Mouse (Mus musculus) right cerebral cortex, postnatal 10 days (tissue): Measurements from ENCODE around the gene Syt9.
"Not testable (repeated sequence)": the region's sequence is repeated elsewhere in the genome, so short reads cannot be mapped to it uniquely, and the experiment has no call there.

Experiments used
- DNase-seq, 2 experiments: peaks; one replicate each; pipeline ENCODE4 v3.0.0; 2021; ENCODE audit warnings: low spot score in 2 of 2

Syt9 gene

DNA sequence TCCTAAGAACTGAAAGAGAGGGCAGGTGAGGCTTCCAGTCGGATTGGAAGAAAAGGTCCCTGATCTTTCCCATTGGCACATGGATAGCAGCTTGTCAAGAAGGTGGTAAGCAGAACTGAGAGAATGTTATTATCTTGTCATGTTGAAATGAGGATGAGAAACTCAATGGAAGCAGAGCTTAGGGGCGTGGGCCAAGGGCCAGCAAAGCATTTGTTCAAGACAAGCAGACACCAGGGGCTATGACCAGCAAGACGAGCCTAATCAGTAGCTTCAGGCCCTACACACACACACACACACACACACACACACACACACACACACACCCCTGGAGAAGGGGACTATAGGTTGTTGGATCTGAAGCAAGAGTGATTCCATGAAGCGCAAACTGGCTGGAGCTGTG lies 90.6 kb downstream of the Syt9 start:
- DNase-seq: no peak

DNA sequence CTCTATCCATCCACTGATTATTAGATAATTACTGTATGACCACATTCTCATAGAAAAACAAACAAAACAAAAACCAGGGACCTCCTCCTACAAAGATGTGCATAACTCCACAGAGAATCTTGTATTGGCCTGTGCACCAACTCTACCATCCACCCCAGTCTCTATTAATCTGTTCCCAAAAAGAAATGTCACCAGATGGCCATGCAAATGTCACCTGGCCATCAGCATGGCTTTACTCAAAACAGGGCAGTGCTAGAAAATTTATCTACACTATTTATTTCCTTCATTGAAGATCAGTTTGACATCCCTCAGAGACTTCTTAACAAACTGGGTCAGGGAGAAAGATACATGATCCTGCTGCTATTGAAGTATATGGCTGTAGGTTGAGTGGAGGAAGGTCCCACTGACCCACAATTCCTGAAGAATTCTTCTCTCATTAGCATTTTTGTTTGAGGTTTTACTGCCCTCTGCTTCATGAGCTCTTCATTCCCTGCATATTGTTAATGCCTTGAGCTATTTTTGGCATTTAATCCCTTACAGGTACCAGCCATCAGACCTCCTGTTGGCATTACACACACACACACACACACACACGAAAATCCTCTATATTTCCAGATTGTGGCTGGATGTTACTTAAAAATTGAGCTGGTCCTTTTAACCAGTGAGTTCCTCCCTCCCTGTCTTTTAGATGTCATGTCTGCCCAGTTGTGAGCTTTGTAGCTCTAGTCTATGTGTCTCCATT lies 91.3 kb downstream of the Syt9 start:
- no peak for DNase-seq

GRCm38 (mm10) chr7:107462962-107463361 lies 92.4 kb downstream of the Syt9 start:
- DNase-seq: no peak

- no peak for DNase-seq
Measured at GRCm38 (mm10) chr7:107465081-107465480, 94.6 kb downstream of the Syt9 start.

- DNase-seq: no peak
Measured at GRCm38 (mm10) chr7:107478979-107479965, 108.7 kb downstream of the Syt9 start.

- not testable (repeated sequence) for DNase-seq
Measured at GRCm38 (mm10) chr7:107485709-107486108, 115.2 kb downstream of the Syt9 start.

GRCm38 (mm10) chr7:107495428-107495827 lies 124.9 kb downstream of the Syt9 start:
- DNase-seq: no peak

DNA sequence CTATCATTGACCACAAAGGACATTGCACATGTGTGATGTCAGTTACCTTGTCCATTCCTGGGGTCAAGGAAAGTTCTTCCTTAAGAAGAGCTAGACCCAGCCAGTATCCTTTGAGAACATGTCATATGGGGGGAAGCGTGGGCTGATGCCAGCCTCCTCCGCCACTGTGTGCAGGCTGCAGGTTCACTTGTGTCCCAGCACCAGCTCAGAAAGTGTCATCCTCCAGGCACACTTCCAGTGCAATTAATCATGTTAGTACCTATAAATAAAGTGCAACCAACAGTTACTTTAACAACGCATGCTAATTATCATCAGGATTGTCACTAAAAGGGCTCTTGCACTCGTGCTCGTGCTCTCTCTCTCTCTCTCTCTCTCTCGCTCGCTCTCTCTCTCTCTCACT lies 126.4 kb downstream of the Syt9 start:
- peak in 1 of 2 experiments; percentile 29 for DNase-seq

DNA sequence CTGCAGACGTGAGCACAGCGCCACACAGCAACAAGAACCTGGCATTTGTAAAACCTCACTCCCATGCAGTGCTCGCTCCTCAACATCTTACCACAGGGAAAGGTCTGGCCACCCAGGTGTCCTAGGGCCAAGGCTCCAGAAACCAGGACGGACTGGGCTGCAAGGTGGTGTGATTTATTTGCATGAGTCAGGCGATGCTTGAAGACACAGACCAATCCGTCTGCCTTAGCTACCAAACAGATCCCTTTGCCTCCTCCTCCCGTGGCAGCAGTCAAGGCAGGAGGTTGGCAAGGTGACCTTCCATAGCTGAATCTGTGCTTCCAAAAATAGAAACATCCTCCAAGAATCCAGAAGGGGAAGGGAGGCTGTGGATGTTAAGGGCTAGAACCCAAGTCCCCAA lies 130.1 kb downstream of the Syt9 start:
- DNase-seq: no peak

GRCm38 (mm10) chr7:107504761-107505712 lies 134.5 kb downstream of the Syt9 start:
- peak in 1 of 2 experiments; percentile 42 for DNase-seq

DNA sequence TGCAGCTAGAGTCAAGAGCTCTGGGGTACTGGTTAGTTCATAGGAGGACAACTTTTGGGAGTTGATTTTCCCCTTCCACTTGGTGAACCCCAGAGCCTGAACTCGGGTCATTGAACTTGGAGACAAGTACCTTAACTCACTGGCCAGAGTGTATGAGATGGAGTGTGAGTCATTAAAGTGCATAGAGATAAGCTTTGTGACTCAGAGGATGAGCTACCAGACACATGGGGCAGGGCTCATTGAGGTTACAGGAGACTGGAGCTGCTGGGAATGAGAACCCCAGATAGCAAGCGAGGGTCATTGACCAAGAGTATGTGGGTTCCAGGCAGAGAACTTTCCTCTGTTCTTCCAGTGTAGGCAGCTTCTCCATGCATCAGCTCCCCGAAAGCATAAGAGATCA lies 137.4 kb downstream of the Syt9 start:
- DNase-seq: no peak

DNA sequence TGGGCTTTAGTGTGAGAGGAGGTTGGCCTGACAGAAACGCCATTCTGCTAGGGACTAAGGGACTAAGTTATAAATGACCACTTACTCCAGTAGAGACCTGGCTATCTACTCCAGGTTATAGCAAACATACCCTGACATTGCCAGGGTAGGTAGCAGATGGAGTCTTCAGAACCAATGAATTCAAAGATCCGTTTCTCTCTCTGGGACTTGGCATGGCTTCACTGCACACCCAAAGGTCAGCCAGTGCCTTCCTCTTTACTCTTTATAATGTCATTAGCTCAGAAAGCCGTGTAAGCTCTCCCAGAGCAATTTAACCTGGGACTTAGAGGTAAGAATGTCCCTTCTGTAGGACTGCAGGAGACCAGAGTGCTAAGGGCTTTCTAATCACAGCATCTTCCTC lies 139.2 kb downstream of the Syt9 start:
- DNase-seq: no peak

DNA sequence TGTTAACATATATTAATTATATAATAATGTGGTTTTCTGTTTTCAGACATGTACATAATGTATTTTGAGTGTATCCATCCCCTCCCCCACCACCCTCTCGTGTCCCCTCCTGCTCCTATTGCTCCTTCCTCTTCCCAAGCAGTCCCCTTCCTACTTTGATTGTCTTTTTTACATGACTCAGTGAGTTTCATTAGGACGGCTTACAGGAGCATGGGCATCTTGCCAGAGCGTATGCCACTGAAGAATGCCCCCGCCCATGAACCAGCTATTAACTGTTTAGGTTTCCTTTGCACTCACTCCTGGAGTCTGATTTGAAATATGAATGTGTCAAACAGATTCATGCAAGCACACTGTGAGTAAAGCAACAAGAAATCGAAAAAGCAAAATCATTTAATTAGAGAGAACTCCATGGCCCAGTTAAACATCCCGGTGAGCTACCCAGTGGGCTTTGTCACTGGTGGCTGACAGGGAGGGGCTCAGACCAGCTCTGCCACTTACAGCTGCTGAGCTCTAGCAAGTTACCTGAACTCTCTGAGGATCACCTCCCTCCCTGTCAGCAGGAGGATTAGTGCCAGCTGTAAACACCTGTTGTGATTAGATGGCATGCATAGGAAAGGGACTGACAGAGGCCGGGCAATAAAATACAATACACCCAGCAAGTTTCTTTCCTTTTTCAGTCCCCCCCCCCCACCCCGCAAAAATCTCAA lies 146.3 kb downstream of the Syt9 start:
- no peak for DNase-seq

DNA sequence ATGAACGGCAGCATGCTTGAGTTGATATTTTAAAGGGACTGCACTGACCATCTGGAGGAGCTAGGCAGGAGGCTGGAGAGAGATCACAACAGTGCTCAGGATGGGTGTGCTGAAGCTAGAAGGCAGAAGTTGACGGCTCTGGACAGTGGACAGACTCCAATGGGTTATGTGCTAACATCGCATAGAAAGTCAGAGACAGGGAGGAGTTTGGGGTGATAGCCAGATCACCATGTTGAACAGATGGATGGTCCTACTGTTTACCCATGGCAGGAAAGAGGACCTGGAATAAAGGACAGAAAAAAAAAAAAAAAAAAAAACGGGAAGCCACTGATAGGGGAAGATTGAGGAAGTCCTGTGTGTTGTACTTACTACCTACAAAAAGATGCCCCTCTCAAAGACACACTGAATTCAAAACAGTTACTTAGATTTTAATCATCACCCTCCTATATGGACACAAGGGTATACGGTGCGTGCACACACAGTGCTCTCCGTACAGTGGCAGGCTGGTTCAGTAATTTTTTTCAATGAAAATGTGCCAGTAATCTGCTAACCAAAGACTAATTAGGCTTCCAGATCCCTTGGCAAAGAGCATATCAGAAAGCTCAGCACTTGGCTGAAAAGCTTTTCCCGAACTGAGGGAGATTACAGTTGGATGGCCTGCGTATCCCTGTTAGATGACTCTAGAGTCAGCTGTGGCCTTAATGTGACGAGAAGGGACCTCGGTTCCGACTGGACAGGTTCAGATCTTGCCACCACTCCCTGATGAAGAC lies 148.9 kb downstream of the Syt9 start:
- no peak for DNase-seq

- no peak for DNase-seq
Measured at GRCm38 (mm10) chr7:107521411-107521810, 150.9 kb downstream of the Syt9 start.

DNA sequence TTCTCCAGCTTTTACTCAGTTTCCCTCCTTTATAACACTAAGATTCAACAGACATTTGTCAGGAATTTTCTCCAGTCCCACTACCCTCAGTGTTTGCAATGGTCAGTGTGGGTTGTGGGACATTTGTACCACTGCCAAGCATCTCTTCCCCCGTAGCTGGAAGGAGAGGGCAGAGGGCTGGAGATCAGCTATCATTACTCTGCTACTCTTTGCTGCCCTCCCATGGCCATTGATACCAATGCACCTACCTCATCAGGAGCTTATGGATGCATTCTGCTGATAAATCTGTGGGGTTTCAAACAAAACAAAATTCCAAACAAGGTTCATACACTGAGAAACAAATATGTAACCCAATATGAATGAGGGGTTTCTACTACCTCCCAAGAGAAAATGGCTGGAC lies 155.8 kb downstream of the Syt9 start:
- DNase-seq: peak; percentile 51 to 65

- DNase-seq: no peak
Measured at GRCm38 (mm10) chr7:107528169-107528772, 157.7 kb downstream of the Syt9 start.

DNA sequence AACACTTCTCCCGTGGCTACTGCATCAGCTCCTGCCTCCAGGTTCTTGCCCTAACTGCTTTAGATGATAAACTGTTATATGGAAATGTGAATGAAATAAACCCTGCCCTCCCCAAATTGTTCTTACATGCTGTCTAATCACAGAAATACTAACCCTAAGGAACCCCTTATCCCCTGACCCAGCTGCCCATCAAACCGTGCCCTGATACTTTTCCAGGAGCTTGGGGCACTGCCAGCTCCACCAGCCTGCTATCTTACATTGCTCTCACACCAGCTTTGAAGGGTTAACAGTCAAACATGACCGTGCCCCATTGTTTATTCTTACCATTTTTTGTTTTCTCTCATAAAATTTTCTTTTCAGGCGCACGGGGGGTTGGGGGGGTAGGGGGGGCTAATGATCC lies 158.8 kb downstream of the Syt9 start:
- no peak for DNase-seq

DNA sequence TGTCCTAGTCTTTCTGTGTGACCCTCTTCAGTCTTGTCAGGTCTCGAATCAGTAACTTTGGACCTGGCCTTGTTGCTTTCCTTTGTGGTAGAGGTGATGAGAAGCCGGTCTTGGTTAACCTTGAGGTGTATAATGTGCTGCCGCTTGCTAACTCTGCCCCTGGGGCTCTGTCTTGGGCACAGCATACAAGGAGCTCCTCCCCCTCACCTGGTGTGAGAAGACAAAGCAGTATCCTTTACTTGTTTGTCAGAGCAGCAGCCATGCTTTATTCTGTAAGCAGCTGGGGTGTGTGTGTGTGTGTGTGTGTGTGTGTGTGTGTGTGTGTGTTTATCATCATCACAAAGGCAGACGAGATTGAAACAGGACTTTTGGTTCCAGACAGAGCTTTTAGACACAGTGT lies 164.8 kb downstream of the Syt9 start:
- DNase-seq: no peak

GRCm38 (mm10) chr7:107536516-107536915 lies 166.0 kb downstream of the Syt9 start:
- no peak for DNase-seq
